In genomic region chr9:42688143-42688542, GRCm38 (mm10) we compare ENCODE assay signal across 9 mouse cellular contexts.
A peak's percentile ranks its signal among the peaks of the same experiment; 100 is the strongest.
DNase-seq lines count a peak whose midpoint lies in the region; ATAC-seq and TF ChIP-seq lines count a peak whose summit lies in the region.
"Had no signal": no experiment of that assay in that cellular context is flagged by ENCODE, and none has a peak within 500 bp of the region (broad histone marks: within the 10 kb centered on the region; RNA-seq: fewer than 3 reads in every experiment).

No protein-coding gene starts in this region.

- 32% methylated on average over 4 of the region's 4 CpGs for WGBS in forebrain, embryonic 14.5 days
- 38% methylated on average over 4 of the region's 4 CpGs for WGBS in forebrain, embryonic 13.5 days
- WGBS in olfactory bulb, adult 2 months = 44% methylated on average over 4 of the region's 4 CpGs

- no peak overlapping the region for H3K4me2 ChIP-seq in forebrain, embryonic 14.5 days (ENCODE audit: low read length)
- no peak overlapping the region for H3K4me2 ChIP-seq in forebrain, embryonic 13.5 days
- H3K4me2 ChIP-seq: limb, embryonic 15.5 days had no signal

- H3K4me3 ChIP-seq in forebrain, embryonic 14.5 days (ENCODE audit: low read depth, low read length) = no peak overlapping the region
- H3K4me3 ChIP-seq in forebrain, embryonic 13.5 days = no peak overlapping the region
- no peak overlapping the region for H3K4me3 ChIP-seq in left cerebral cortex, adult 2 months
- no peak overlapping the region for H3K4me3 ChIP-seq in olfactory bulb, adult 2 months (ENCODE audit: insufficient read depth, low read depth, low read length)
- H3K4me3 ChIP-seq: limb, embryonic 15.5 days had no signal

- H3K4me1 ChIP-seq in forebrain, embryonic 14.5 days (ENCODE audit: control insufficient read depth, insufficient read depth, low read length) = no peaks in the 10 kb centered on the region
- no peaks in the 10 kb centered on the region for H3K4me1 ChIP-seq in forebrain, embryonic 13.5 days
- no peaks in the 10 kb centered on the region for H3K4me1 ChIP-seq in olfactory bulb, adult 2 months (ENCODE audit: control insufficient read depth, insufficient read depth, low read length)

- peak; percentile 87 for TF ChIP-seq CTCF in left cerebral cortex, adult 2 months (IDR thresholded peaks at IDR 0.05)
- peak; percentile 45; the same call in 1 of the 2 replicates for TF ChIP-seq CTCF in olfactory bulb, adult 2 months (IDR thresholded peaks at IDR 0.05; ENCODE audit: insufficient read depth, low read depth, low read length)

- ATAC-seq in forebrain, embryonic 14.5 days = no peak
- no peak for ATAC-seq in forebrain, embryonic 13.5 days

- no peak overlapping the region for H3K9ac ChIP-seq in forebrain, embryonic 14.5 days (ENCODE audit: low read length)
- no peak overlapping the region for H3K9ac ChIP-seq in forebrain, embryonic 13.5 days
- H3K9ac ChIP-seq: limb, embryonic 15.5 days had no signal

- TF ChIP-seq POLR2A in olfactory bulb, adult 2 months (IDR thresholded peaks at IDR 0.05; ENCODE audit: insufficient read depth, low read depth, low read length) = no peak

- H3K27me3 ChIP-seq in forebrain, embryonic 14.5 days (replicated peaks; ENCODE audit: control insufficient read depth, insufficient read depth, low read length) = no peaks in the 10 kb centered on the region
- no peaks in the 10 kb centered on the region for H3K27me3 ChIP-seq in forebrain, embryonic 13.5 days
- H3K27me3 ChIP-seq: limb, embryonic 15.5 days had no signal

- DNase-seq in forebrain, embryonic 14.5 days (ENCODE audit: low spot score) = peak; percentile 63
- DNase-seq in Muller cell, postnatal 12 days (ENCODE audit: inconsistent ontology term) = peak; percentile 47
- peak; percentile 34 for DNase-seq in cerebellum, adult 9-10 months
- peak; percentile 24 to 46 for DNase-seq in gastrocnemius, postnatal 4 days (ENCODE audit: low spot score in 2 of 2)
- peak; percentile 56 to 64 for DNase-seq in left cerebral cortex, adult 2 months (ENCODE audit: extremely low spot score in 1 of 2, low spot score in 2 of 2)
- peak; percentile 37 for DNase-seq in thymus, postnatal 0 days (ENCODE audit: low spot score)

- H3K9me3 ChIP-seq in forebrain, embryonic 14.5 days (replicated peaks; ENCODE audit: control insufficient read depth, low read length) = no peaks in the 10 kb centered on the region
- H3K9me3 ChIP-seq in forebrain, embryonic 13.5 days (replicated peaks) = no peaks in the 10 kb centered on the region
- H3K9me3 ChIP-seq: limb, embryonic 15.5 days had no signal

- no peak overlapping the region for H3K27ac ChIP-seq in forebrain, embryonic 14.5 days (ENCODE audit: low read depth, low read length)
- no peak overlapping the region for H3K27ac ChIP-seq in forebrain, embryonic 13.5 days
- H3K27ac ChIP-seq in left cerebral cortex, adult 2 months = no peak overlapping the region
- no peak overlapping the region for H3K27ac ChIP-seq in olfactory bulb, adult 2 months (ENCODE audit: insufficient read depth, low read depth, low read length)
- H3K27ac ChIP-seq: limb, embryonic 15.5 days had no signal

- H3K36me3 ChIP-seq in forebrain, embryonic 14.5 days (ENCODE audit: control insufficient read depth, insufficient read depth, low read length) = no peaks in the 10 kb centered on the region
- H3K36me3 ChIP-seq in forebrain, embryonic 13.5 days (ENCODE audit: poor library complexity, severe bottlenecking) = no peaks in the 10 kb centered on the region
- H3K36me3 ChIP-seq: limb, embryonic 15.5 days had no signal

- intact Hi-C loops in left cerebral cortex, adult 2 months (cut with DNase I) = loop anchor here (1.0 kb wide), 1 partner anchor 256 kb away; the partner anchor contains the start of gene Grik4
